Mouse (Mus musculus) c-Kit-negative CD71-positive TER-119-positive erythroid progenitor cells, embryonic 14.5 days (primary cell): ENCODE data around the gene Tcte1.

Experiments used
- DNase-seq: peaks from one replicate; pipeline ENCODE4 v3.0.0-alpha.2; 2013; ENCODE audit warnings: low read depth, low spot score

Gene Tcte1

GRCm38 (mm10) chr17:45523263-45523662 lies at the start of gene Tcte1:
Gene Tcte1, plus strand, starts transcription at chr17:45523434.
- DNase-seq: no peak

DNA sequence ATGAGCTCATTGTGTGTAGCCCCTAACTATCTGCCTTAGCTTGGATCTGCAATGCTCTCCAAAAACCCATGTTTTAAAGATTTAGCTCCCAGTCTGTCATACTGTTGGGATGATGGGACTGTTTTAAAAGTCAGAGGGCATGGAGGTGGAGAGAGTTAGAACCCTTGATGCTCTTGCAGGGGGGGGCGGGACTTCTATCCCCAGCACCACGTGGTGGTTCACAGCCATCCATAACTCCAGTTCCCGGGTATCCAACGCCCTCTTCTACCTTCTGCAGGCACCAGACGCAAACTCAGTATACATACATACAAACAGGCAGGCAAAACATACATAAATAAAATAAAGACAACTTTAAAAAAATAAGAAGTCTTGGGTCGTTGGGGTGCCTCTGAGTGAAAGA lies 49.6 kb upstream of the Tcte1 start:
- no peak for DNase-seq

- no peak for DNase-seq
Measured at GRCm38 (mm10) chr17:45474146-45474545, 49.1 kb upstream of the Tcte1 start.

- no peak for DNase-seq
Measured at GRCm38 (mm10) chr17:45474669-45475465, 48.4 kb upstream of the Tcte1 start, which contains the start of gene Spats1. Gene Spats1, minus strand, starts transcription at chr17:45475415.

DNA sequence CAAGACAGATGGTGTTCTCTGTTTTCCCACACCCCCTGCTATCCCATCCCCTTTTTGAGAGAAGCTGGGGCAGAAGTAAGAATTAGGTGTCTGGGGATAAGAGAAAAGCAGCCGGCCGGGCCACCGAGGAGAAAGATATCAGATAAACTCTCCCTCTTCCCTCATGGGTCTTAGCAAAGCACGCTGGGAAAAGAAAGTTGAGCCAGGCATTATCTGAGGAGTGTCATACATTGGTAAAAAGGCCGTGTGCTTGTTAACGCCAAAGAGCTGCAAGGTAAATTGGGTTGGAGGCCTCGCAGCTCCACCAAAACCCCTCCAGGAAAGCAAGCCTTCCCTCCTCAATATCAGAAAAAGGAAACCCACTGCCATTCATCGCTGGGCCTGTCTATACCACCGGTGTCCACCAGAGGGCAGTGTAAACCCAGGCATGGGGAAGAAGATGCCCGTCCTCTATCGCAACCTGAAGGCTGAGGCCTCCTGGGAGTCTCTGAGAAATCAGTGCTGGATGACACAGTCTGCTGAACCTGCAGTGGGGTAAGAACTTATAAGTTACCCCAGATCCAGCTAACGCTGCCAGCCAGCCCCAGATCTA lies 44.9 kb upstream of the Tcte1 start:
- DNase-seq: peak; percentile 42

DNA sequence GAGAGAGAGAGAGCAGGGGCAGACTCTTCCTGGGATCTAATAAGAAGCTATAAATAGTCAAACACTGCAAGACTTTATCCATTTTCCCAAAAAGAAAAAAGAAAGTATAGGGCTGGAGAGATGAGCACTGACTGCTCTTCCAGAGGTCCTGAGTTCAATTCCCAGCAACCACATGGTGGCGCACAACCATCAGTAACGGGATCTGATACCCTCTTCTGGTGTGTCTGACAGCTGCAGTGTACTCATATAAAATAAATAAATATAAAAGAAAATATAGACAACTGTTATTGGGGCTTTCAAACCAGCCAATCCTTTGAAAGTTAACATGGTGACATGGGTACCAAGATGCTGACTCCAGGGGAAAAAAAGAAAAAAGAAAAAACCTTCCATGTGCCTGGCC lies 42.8 kb upstream of the Tcte1 start:
- no peak for DNase-seq

GRCm38 (mm10) chr17:45485581-45485980 lies 37.7 kb upstream of the Tcte1 start:
- DNase-seq: no peak

DNA sequence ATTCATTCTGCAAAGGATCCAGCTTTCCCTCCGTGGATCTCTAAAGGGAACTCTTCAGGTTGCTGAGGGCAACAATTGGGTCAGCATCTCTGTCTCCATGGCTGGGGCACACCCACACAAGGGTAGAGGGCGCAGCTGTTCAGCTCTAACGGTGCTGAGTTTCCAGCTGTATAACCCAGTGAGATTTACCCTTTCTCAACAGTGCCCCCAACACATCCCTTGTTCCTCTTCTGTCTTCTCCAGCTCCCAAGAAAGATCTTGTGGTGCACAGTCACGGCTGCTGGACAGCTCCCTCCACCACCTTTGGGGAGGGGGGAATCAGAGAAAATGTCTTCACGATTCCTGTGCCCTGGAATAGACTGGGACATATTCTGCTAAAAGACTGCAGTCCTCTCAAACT lies 36.0 kb upstream of the Tcte1 start:
- DNase-seq: no peak

GRCm38 (mm10) chr17:45488321-45489254 lies 34.6 kb upstream of the Tcte1 start:
- DNase-seq: no peak

DNA sequence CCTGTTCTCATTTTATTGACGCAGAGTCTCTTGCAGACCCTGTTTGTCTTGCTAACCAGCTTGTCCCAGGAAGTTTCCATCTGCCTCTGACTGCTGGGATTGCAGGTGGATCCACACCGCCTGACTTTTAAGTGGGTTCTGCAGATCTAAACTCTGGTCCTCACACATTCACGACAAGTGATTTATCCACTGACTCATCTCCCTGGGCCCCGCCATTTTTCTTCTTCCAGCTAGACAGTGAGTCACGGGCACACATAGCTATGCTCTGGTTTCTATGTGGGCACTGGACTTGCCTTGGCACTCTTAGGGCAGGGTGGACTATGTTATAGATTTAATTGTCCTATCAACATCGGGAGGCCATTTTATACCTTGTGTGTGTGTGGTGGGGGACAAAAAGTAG lies 33.5 kb upstream of the Tcte1 start:
- DNase-seq: no peak

DNA sequence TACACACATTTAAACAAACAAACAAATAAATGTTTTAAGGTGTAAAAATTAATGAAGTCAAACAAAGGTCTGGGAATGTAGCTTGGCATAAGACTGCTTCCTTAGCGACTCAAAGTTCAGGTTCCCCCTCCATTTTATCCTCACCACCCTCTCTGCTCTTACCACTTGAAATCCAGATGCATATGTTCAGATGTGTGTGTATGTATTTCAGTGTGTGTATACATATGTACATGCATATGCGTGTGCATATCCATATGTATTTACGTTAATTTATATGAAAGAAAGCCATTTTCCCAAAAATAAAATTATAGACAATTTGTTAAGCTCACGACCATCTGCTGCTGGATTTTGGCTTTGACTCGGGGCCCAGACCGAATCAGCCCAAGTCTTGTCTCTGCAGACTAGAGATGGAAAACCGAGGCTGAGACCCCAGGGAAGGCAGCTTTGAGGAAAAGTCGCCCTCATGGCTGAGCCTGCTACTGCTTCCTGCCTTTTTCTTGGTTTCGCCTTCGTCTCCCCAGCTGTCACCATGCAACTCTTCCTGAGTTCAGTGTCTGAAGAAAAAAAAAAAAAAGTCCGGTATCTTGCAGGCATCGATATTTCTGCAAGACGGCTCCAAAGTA lies 32.6 kb upstream of the Tcte1 start:
- no peak for DNase-seq

GRCm38 (mm10) chr17:45495398-45495797 lies 27.8 kb upstream of the Tcte1 start:
- no peak for DNase-seq

DNA sequence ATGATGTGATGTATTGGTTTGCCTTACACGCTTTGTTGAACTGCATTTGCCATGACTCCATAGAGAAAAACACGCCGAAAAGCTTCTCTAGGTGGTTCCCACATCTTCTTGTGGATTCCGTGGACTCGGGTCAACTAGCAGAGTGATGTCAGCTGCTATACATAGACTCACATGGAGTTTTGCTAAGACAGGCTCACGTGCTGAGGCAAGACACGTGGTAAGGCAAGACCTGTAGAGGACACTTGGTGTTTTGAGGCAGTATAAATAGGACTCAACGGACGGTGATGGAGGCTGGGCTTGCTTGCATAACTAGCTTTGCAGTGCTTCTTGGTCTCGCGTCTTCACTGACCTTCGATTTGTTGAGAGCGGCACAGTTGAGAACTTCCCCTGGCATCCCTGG lies 24.8 kb upstream of the Tcte1 start:
- no peak for DNase-seq

GRCm38 (mm10) chr17:45499516-45499915 lies 23.7 kb upstream of the Tcte1 start:
- no peak for DNase-seq

- DNase-seq: no peak
Measured at GRCm38 (mm10) chr17:45500981-45501380, 22.3 kb upstream of the Tcte1 start.

DNA sequence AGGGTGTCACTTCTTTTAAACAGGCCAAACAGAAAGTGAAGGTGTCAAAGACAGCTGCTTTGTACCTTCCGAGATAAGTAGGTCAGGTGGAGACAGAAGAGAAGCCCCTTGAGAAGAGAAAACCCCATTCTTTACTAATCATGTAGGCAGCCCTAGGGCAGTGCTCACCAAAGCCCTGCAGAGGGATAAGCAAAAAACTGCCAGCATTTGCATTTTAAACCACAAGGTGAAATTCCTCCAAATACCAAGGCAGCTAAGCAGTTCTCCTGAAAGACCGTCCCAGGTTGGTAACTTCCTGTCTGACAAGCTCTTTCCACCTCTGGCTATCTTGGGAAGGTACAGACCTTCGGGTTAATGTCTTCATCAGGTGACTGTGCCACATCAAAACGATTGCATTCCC lies 20.9 kb upstream of the Tcte1 start:
- no peak for DNase-seq

GRCm38 (mm10) chr17:45503301-45503973 lies 19.8 kb upstream of the Tcte1 start:
- DNase-seq: no peak

DNA sequence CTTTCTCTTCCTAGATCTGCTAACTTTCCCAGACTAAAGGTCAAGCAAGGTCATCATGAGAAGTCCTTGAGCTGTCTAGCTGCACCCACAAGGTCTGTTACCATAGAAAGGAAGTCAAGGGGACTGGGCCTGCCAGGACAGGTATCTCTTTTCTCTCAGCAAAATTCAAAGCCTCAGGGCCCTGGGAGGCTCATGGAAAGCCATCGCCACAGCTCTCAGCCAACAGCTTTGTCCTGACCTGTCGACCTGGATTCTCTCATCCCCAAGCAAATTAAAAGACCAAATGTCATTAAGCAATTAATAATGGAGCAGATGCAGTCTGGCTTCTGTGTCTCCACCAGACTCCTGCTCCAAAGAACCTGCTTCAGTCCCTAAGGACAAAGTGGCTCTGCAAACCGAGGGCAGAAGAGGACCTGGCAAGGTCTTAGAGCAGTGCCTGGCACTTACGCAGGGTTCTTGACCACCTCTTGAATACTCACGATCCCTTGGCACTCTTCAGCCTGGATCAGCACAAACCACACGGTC lies 17.2 kb upstream of the Tcte1 start:
- no peak for DNase-seq

- DNase-seq: peak; percentile 81
Measured at GRCm38 (mm10) chr17:45506700-45507189, 16.5 kb upstream of the Tcte1 start, which contains the start of gene Aars2. Gene Aars2, plus strand, starts transcription at chr17:45506841.

- DNase-seq: no peak
Measured at GRCm38 (mm10) chr17:45510871-45511270, 12.4 kb upstream of the Tcte1 start.

- DNase-seq: no peak
Measured at GRCm38 (mm10) chr17:45511757-45512156, 11.5 kb upstream of the Tcte1 start.
